Mouse (Mus musculus) kidney, embryonic 16.5 days (tissue): ENCODE data around the gene Snx3. TPM values are rescaled to one million over a fixed set of nuclear protein-coding genes. Genes with fewer than 3 reads are reported as not detected.

Source experiments
- ATAC-seq: fragments of 200-750 bp; cut with Nextera tagmentation; 2 replicates; pipeline ENCODE4 v1.8.0; 2017; ENCODE audit warnings: moderate TSS enrichment; ENCODE audit not compliant: low FRiP score, low TSS enrichment
- H3K27ac ChIP-seq: fragments of 300-500 bp; sonication (generic); 2 replicates; pipeline ENCODE4 v1.5.1; 2014; ENCODE audit warnings: low read length
- H3K27me3 ChIP-seq: fragments of 300-500 bp; sonication (generic); 2 replicates; pipeline ENCODE4 v1.6.1; 2014; ENCODE audit warnings: low read length, control low read depth, mixed read lengths; ENCODE audit not compliant: insufficient read depth
- H3K36me3 ChIP-seq: fragments of 300-500 bp; sonication (generic); 2 replicates; pipeline ENCODE4 v1.6.1; 2014; ENCODE audit warnings: low read length, control low read depth, mixed read lengths; ENCODE audit not compliant: insufficient read depth
- H3K4me1 ChIP-seq: fragments of 300-500 bp; sonication (generic); 2 replicates; pipeline ENCODE4 v1.6.1; 2014; ENCODE audit warnings: low read length, control low read depth, mixed read lengths; ENCODE audit not compliant: insufficient read depth
- H3K4me2 ChIP-seq: fragments of 300-500 bp; sonication (generic); replicated peaks from 2 replicates; pipeline ENCODE4 v1.6.1; 2014; ENCODE audit warnings: low read depth, low read length
- H3K4me3 ChIP-seq: fragments of 300-500 bp; sonication (generic); 2 replicates; pipeline ENCODE4 v1.5.1; 2014; ENCODE audit warnings: mild to moderate bottlenecking, low read length
- H3K9ac ChIP-seq: fragments of 300-500 bp; sonication (generic); replicated peaks from 2 replicates; pipeline ENCODE4 v1.6.1; 2014; ENCODE audit warnings: low read length
- H3K9me3 ChIP-seq: fragments of 300-500 bp; sonication (generic); 2 replicates; pipeline ENCODE4 v1.6.1; 2016; ENCODE audit warnings: low read length, control low read depth
- WGBS: fragments of 180-500 bp; shearing (Covaris S2); extraction: QIAGEN DNeasy Blood & Tissue Kit; methylation state at CpG from one replicate; pipeline ENCODE4 v1.1.7; 2014; 5-methylcytosine and 5-hydroxymethylcytosine counted together
- polyA plus RNA-seq: library from polyadenylated mRNA; unstranded; fragments of >200 nt; fragmentation: Nextera tagmentation; extraction: Ambion mirVana; gene quantifications from 2 replicates; pipeline ENCODE4 v1.2.1, GENCODE M21; 2015

The Snx3 gene
- polyA plus RNA-seq, 1 experiment from 2014 or later = 371 TPM

DNA sequence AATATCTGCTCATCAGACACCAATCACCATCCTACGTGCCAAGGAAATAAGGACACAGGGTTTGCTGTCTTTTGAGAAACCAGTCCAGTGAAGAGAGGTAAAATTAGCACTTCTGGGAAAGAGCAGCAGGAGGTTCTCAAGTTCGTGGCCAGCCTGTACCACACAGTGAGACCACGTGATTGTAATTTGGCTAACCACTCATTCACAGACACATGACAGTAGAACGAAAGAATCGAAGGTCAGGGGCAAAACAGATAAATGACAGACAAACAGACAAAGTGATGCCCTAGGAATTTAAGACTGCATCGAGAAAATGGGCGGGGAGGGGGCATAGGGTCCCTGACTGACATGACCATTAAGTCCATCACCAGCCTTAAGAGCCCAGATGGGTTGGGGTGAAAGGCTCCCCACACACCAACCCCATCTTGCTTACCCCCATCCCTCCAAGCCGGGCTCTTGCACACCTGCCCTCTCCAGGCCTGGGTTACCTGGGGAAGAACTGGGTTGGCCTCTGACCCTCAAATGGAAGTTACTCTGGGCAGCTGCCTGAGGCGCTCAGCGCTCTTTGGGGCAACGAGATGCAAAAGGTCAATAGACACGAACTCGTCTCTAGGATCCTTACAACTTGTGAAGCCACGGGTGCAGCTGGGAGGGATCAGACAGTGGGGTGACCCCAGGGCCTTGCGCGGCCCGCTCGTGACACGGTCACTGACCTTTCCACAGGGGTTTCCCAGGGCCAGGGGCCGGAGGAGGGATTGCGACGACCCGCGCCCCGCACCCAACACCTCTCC lies 24.1 kb upstream of the Snx3 start:
- peak overlapping the region; percentile 97 for H3K27ac ChIP-seq
- ATAC-seq = peak; percentile 47
- 11% methylated on average over 25 of the region's 25 CpGs for WGBS

DNA sequence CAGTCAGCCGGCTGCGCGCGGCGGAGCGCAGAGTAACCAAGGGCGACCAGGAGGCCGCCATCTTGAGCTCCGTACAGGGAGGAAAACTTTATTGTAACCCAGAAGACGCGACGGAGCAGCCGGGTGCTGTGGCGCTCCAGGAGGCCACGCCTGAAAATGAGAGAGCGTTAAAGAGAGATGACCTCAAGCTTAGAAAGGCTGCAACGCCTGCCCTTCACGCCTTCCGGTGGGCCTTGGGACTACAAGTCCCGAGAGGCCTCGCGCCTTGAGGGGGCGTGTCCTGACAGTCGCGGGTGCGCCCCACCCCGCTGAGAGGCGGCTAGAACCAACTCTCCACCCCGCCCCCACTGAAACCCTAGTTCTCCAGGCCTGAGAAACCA lies 23.5 kb upstream of the Snx3 start, which contains the start of gene Afg1l:
Afg1l (minus strand) TSS at position 225 of the 380 bp plus-strand sequence.
- Histone ChIP-seq H3K36me3 (no peaks in the 10 kb centered on the region), H3K27me3 (no peaks in the 10 kb centered on the region), H3K4me2 (peak within 1 kb of the TSS; percentile 91), H3K4me3 (peak within 1 kb of the TSS; percentile 87), H3K27ac (peak within 1 kb of the TSS; percentile 97), H3K9ac (peak within 1 kb of the TSS; percentile 94), H3K4me1 (peaks cover 11% of the 10 kb centered on the region), H3K9me3 (no peaks in the 10 kb centered on the region)
- ATAC-seq = peak; percentile 96
- under 1% methylated on average over 29 of the region's 29 CpGs for WGBS

More for the DNA sequence above, 24.1 kb upstream of the Snx3 start:
- Histone ChIP-seq H3K4me1 (peaks cover 11% of the 10 kb centered on the region), H3K9ac (peak overlapping the region; percentile 94), H3K36me3 (peaks cover 4% of the 10 kb centered on the region; the same call in 1 of the 2 replicates), H3K9me3 (no peaks in the 10 kb centered on the region), H3K4me3 (peak overlapping the region; percentile 87), H3K4me2 (peak overlapping the region; percentile 91), H3K27me3 (no peaks in the 10 kb centered on the region)

DNA sequence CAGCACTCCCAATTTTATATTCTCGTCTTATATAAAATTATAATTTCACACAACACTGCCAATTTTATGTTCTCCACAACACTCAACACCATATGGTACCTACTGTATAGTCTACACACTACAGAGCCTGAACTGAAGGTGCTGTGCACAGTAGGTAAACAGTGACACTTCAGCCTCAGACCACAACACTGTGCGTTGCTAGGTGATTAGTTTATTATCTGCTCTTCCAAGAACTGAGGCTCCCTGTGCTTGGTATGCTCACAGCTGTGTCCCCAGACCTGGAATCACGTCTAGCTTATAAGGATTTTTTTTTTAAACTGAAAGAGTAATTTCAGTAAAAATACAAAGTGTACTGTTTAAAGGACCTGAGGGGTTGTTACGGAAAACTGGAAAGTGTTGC lies 21.1 kb upstream of the Snx3 start:
- Histone ChIP-seq H3K9ac (no peak overlapping the region), H3K9me3 (no peaks in the 10 kb centered on the region), H3K4me1 (peaks cover 11% of the 10 kb centered on the region), H3K27ac (no peak overlapping the region), H3K36me3 (no peaks in the 10 kb centered on the region), H3K4me3 (no peak overlapping the region), H3K27me3 (no peaks in the 10 kb centered on the region), H3K4me2 (no peak overlapping the region)
- WGBS = 73% methylated on average over 4 of the region's 4 CpGs
- no peak for ATAC-seq

DNA sequence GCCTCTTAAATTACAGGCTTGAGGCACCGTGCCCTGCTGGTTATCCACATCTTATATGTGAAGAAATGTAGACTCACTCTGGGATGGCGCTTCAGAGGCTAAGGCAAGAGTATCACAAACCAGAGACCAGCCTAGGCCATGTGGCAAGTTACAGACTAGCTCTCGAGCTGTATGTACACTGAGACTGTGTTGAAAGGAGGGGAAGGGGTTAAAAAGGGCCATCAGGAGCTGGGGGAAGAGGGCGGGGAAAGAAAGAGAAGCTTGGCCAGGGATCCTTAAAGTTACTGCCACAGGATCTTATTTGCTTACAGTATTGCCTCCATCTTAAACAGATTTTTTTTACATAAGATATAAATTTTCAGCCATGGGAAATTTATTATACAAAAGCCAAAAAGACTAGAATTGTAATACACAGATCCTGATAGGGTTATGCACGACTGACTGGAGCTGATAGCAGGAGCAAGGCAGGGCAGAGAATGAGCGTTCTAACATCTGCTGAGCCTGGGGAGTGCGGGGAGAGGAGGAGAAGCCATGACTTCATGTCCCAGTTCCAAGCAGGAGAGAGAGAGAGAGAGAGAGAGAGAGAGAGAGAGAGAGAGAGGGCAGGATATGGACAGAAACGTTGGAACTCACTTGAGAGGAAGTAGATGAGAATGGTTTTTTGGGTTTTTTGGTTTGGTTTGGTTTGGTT lies 13.1 kb upstream of the Snx3 start:
- 0 out of 2 replicates have a peak, but pooled peaks cover 3% of the 10 kb centered on the region for H3K4me1 ChIP-seq
- WGBS = 23% methylated on average over 8 of the region's 8 CpGs

DNA sequence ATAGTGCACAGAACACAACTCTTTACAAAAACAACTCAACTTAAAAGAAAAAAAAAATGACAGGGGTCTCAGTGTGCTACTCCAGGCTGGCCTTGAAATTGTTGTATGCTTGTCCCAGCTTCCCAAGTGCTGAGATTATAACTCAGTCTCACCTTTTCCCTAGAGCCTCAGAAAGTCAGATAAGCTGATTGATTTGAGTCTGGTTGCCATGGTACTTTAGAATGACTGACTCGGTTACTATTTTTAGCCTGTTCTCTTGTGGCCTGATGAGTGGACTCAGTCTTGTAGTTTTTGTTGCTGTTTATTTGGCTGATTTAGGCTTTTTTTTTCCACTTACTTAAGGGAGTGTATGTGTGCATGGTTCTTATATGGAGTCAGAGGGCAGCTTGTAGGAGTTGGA lies 10.7 kb upstream of the Snx3 start:
- H3K27ac ChIP-seq = no peak overlapping the region
- H3K27me3 ChIP-seq = no peaks in the 10 kb centered on the region
- no peak overlapping the region for H3K9ac ChIP-seq
- H3K36me3 ChIP-seq = no peaks in the 10 kb centered on the region
- H3K9me3 ChIP-seq = no peaks in the 10 kb centered on the region
- ATAC-seq = no peak
- 52% methylated on average over 1 of the region's 1 CpGs for WGBS
- H3K4me3 ChIP-seq = no peak overlapping the region
- 0 out of 2 replicates have a peak, but pooled peaks cover 3% of the 10 kb centered on the region for H3K4me1 ChIP-seq
- H3K4me2 ChIP-seq = no peak overlapping the region

More for the DNA sequence above, 13.1 kb upstream of the Snx3 start:
- ATAC-seq = 0 out of 2 replicates have a peak, but pooled peaks have one; percentile 49
- Histone ChIP-seq H3K9ac (no peak overlapping the region), H3K9me3 (no peaks in the 10 kb centered on the region), H3K36me3 (no peaks in the 10 kb centered on the region), H3K27me3 (no peaks in the 10 kb centered on the region), H3K27ac (no peak overlapping the region), H3K4me3 (no peak overlapping the region), H3K4me2 (no peak overlapping the region)

DNA sequence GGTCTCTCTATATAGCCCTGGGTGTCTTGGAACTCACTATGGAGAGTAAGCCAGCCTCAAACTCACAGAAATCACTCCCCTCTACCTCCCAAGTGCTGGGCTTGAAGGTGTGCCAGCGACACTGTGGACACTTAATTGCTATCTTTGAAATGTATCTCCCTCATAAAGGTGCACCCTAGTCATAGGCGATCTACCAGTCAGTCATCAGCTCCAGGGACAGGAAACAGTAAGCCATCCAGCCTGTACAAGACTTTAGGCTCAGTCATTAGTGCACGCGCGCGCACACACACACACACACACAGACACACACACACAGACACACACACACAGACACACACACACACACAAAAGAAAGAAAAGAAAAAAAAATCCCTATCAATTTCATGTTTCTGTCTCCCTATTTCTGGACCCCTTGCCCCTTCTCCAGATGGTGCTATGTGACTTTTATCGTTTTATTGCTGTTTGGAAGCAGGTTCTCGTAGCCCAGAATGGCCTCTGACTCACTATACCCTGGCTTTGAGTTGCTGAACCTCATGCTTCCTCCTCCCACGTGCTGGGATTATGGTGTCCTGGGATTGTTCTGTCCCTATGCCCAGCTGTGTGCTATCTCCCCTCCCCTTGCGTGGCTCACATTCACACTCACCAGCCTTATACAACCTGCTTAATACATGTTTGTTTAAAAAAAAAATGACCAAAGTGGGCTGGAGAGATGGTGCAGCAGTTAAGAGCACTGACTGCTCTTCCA lies 9.6 kb upstream of the Snx3 start:
- no peaks in the 10 kb centered on the region for H3K9me3 ChIP-seq
- H3K27me3 ChIP-seq = no peaks in the 10 kb centered on the region
- no peaks in the 10 kb centered on the region for H3K36me3 ChIP-seq
- H3K4me2 ChIP-seq = no peak overlapping the region
- no peak overlapping the region for H3K4me3 ChIP-seq
- 0 out of 2 replicates have a peak, but pooled peaks cover 3% of the 10 kb centered on the region for H3K4me1 ChIP-seq
- H3K27ac ChIP-seq = no peak overlapping the region
- H3K9ac ChIP-seq = no peak overlapping the region
- no peak for ATAC-seq
- 73% methylated on average over 10 of the region's 10 CpGs for WGBS

DNA sequence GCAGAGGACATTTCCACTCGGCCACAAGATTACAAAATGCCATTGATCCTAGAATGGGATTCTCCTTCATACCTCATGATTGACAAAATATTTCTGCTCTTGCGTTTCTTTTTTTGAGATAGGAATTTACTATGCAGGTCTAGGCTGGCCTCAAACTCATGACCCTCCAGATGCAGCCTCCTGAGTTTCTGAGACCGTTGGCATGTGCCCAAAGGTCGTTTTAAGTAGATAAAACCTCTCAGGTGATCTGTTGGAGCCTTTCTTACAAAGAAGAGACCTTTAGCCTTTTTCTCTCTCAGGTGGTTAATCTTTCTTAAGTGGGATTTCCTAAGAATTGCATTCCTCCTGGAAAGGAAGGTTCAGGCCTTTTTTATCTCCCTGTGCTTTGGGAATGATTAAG lies 8.8 kb upstream of the Snx3 start:
- no peak overlapping the region for H3K4me2 ChIP-seq
- no peaks in the 10 kb centered on the region for H3K36me3 ChIP-seq
- no peak overlapping the region for H3K27ac ChIP-seq
- H3K27me3 ChIP-seq = no peaks in the 10 kb centered on the region
- WGBS = 58% methylated on average over 4 of the region's 4 CpGs
- no peak overlapping the region for H3K9ac ChIP-seq
- 0 out of 2 replicates have a peak, but pooled peaks cover 3% of the 10 kb centered on the region for H3K4me1 ChIP-seq
- H3K4me3 ChIP-seq = no peak overlapping the region
- no peaks in the 10 kb centered on the region for H3K9me3 ChIP-seq
- no peak for ATAC-seq

DNA sequence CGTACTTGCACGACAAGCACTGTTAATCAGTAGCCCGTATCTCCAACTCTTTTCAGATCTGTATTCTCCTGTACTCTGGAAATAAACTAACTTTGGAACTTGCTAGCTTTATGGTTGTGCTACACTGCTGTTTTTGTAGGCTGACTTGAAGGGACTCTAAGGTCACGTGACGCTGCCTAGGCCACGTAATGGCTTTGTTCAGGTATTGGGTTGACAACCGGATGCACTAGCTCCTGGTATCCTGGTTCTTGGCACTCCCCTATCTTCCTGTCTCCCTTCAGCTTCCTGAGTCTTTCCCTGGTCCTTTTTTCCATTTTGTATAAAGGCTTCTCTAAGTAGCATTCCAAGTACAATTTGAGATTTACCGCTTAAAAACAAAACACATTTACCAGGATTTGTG lies 1.2 kb upstream of the Snx3 start:
- ATAC-seq = no peak
- Histone ChIP-seq H3K27me3 (no peaks in the 10 kb centered on the region), H3K27ac (peak overlapping the region; percentile 99), H3K4me1 (peaks cover 15% of the 10 kb centered on the region; the same call in 1 of the 2 replicates), H3K9ac (no peak overlapping the region), H3K4me3 (no peak overlapping the region), H3K4me2 (no peak overlapping the region), H3K36me3 (no peaks in the 10 kb centered on the region), H3K9me3 (no peaks in the 10 kb centered on the region)
- 87% methylated on average over 8 of the region's 8 CpGs for WGBS

DNA sequence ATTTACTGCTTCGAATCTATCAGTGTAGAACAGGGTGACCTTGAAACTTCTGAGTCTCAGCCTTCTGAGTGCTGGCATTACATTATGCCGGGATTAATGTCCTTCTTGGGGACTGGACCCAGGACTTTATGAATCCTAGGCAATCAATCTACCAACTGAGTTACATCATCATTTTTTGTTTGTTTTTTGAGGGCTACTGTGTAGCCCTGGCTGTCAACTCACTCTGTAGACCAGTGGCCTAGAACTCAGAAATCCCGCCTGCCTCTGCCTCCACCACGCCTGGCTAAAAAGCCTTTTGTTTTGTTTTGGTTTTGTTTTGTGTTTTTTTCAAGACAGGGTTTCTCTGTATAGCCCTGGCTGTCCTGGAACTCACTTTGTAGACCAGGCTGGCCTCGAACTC lies 669 bp upstream of the Snx3 start:
- WGBS = 76% methylated on average over 5 of the region's 5 CpGs
- Histone ChIP-seq H3K4me2 (peak overlapping the region; percentile 48), H3K4me3 (peak overlapping the region; percentile 85; the same call in 1 of the 2 replicates), H3K27ac (peak overlapping the region; percentile 99), H3K9ac (peak overlapping the region; percentile 52; the same call in 1 of the 2 replicates), H3K36me3 (no peaks in the 10 kb centered on the region), H3K4me1 (peaks cover 15% of the 10 kb centered on the region; the same call in 1 of the 2 replicates), H3K27me3 (no peaks in the 10 kb centered on the region), H3K9me3 (no peaks in the 10 kb centered on the region)
- ATAC-seq = no peak
